Mouse (Mus musculus) liver, adult 10 weeks (tissue): Measurements from ENCODE around the gene Sfxn5. TPM values are rescaled to one million over a fixed set of nuclear protein-coding genes. Genes with fewer than 3 reads are reported as not detected.

Source experiments
- polyA plus RNA-seq: library from polyadenylated mRNA; stranded (reverse); fragments of 350-450 nt; fragmentation: Illumina TruSeq; extraction: RNeasy Lipid Tissue Mini Kit (QIAGEN cat#74804); gene quantifications from one replicate; pipeline ENCODE4 v1.2.3, GENCODE M21; 2014; ENCODE audit warnings: low read depth, low replicate concordance

Gene Sfxn5
- polyA plus RNA-seq: 8.2 TPM

DNA sequence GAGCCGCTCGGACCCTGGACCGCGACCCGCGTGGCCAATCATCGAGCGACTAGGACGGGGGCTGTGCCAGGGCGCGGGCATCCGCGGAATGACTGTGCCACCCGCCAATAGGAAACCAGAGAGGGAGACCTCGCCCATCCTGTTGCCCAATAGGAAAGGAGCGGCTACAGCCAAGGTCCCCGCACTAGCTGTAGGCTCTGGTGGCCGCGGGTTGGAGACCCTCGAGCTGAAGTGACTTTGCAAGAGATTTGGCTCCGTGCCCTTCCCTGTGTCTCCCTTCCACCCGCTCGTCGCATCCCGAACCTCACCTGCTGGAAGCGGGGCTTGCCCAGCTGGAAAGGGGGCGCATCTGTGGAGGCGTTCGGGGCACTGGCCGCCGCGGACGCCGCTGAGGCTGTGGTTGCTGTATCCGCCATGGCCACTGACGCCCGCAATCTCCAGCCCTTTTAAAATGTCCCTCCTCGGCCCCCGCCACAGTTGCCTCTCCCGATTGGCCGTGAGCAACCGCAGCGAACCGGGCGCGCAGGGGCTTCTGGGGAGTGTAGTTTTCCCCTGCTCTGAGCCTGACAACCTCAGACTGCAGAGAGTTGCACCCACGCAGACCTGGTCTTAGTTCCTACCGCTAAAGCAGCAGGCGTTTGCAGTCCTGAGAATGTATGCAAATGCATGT is at the start of gene Sfxn5:
Sfxn5 (minus strand) TSS at position 423 of the 670 bp plus-strand sequence.

GRCm38 (mm10) chr6:85373951-85374733 is 40.9 kb upstream of the Sfxn5 start, which contains the start of gene Rab11fip5:
Gene Rab11fip5 (minus strand): TSS chr6:85374634.

DNA sequence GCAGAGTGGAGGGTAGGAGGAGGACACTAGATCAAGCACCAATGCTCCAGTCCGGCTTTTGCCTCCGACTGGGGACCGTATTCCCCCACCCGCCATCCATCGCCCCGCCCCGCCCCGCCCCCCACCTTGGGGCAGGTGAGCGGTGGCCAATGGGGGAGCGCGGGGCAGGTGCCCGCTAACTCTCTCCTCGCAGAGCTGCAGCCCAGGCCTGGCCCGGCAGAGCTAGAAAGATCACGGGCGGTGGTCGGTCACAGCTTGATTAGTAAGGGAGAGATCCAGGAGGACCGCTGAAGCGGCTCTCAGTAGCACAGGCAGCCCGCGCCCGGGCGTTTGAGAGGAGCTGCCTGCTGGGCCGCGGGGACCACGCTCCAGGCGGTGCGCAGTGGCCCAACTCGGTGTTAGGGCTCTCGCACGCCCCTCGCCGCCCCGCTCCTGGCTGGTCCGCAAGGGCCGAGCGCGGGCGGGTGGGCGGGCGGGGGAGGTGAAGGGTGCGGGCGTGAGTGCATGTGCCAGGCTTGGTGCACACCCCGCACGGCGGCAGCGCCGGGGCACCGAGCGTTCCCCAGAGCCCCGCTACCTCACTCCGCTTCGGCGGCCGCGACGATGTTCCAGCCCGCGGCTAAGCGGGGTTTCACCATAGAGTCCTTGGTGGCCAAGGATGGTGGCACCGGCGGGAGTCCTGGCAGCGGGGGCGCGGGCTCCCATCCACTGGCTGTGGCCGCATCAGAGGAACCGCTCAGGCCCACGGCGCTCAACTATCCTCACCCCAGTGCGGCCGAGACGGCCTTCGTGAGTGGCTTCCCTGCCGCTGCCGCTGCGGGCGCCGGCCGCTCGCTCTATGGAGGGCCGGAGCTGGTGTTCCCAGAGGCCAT is 145.6 kb downstream of the Sfxn5 start, which contains the start of gene Emx1:
Emx1 (plus strand) TSS at position 99 of the 872 bp plus-strand sequence.

Other genes starting within 250 kb of the Sfxn5 start
- 4.1 TPM for gene Spr, start 195.7 kb downstream of the Sfxn5 start, polyA plus RNA-seq
- not detected for gene Emx1, start 146.0 kb downstream of the Sfxn5 start, polyA plus RNA-seq
- gene Rab11fip5, start 41.2 kb upstream of the Sfxn5 start, polyA plus RNA-seq: 0.11 TPM
- gene Noto, start 90.5 kb upstream of the Sfxn5 start, polyA plus RNA-seq: not detected
- 2.9 TPM for gene Smyd5, start 98.6 kb upstream of the Sfxn5 start, polyA plus RNA-seq
- 59.6 TPM for gene Cct7, start 118.1 kb upstream of the Sfxn5 start, polyA plus RNA-seq
- gene Pradc1, start 118.5 kb upstream of the Sfxn5 start, polyA plus RNA-seq: 2.7 TPM
- gene Fbxo41, start 169.6 kb upstream of the Sfxn5 start, polyA plus RNA-seq: not detected
- not detected for gene Egr4, start 180.2 kb upstream of the Sfxn5 start, polyA plus RNA-seq